Mouse (Mus musculus) intestine, embryonic 14.5 days (tissue): ENCODE measurements at regions not wholly inside any gene's neighbourhood (a gene's known extent, or its start where the extent isn't known, plus 50 kb on each side); places are given as distances from the start of the nearest gene placed in this dataset.

Source experiments
- ATAC-seq: fragments of 200-750 bp; cut with Nextera tagmentation; replicated peaks from 2 replicates; pipeline ENCODE4 v1.8.0; 2017; ENCODE audit warnings: low read depth, moderate number of reproducible peaks, moderate TSS enrichment, moderate library complexity; ENCODE audit not compliant: low FRiP score, low TSS enrichment
- DNase-seq: peaks from one replicate; pipeline ENCODE4 v3.0.0-alpha.2; 2018; ENCODE audit warnings: low spot score
- H3K27ac ChIP-seq: fragments of 300-500 bp; sonication (generic); 2 replicates; pipeline ENCODE4 v1.5.1; 2014; ENCODE audit warnings: low read depth, mild to moderate bottlenecking, control low read depth
- H3K27me3 ChIP-seq: fragments of 300-500 bp; sonication (generic); replicated peaks from 2 replicates; pipeline ENCODE4 v1.6.1; 2014; ENCODE audit warnings: low read length, control low read depth; ENCODE audit not compliant: control insufficient read depth, insufficient read depth
- H3K36me3 ChIP-seq: fragments of 300-500 bp; sonication (generic); 2 replicates; pipeline ENCODE4 v1.6.1; 2014; ENCODE audit warnings: low read length, control low read depth; ENCODE audit not compliant: control insufficient read depth, insufficient read depth
- H3K4me1 ChIP-seq: fragments of 300-500 bp; sonication (generic); replicated peaks from 2 replicates; pipeline ENCODE4 v1.6.1; 2014; ENCODE audit warnings: low read length, control low read depth, mixed read lengths; ENCODE audit not compliant: control insufficient read depth, insufficient read depth
- H3K4me2 ChIP-seq: fragments of 300-500 bp; sonication (generic); 2 replicates; pipeline ENCODE4 v1.6.1; 2014; ENCODE audit warnings: low read length
- H3K4me3 ChIP-seq: fragments of 300-500 bp; sonication (generic); 2 replicates; pipeline ENCODE4 v1.5.1; 2014; ENCODE audit warnings: low read depth, low read length, control low read depth, mixed read lengths
- H3K9ac ChIP-seq: fragments of 300-500 bp; sonication (generic); 2 replicates; pipeline ENCODE4 v1.6.1; 2014; ENCODE audit warnings: mild to moderate bottlenecking, low read length
- H3K9me3 ChIP-seq: fragments of 300-500 bp; sonication (generic); 2 replicates; pipeline ENCODE4 v1.6.1; 2016; ENCODE audit warnings: low read length, control low read depth; ENCODE audit not compliant: control insufficient read depth
- WGBS: fragments of 180-500 bp; shearing (Covaris S2); extraction: QIAGEN DNeasy Blood & Tissue Kit; methylation state at CpG from one replicate; pipeline ENCODE4 v1.1.7; 2014; 5-methylcytosine and 5-hydroxymethylcytosine counted together

- peaks cover 2% of the 10 kb centered on the region; the same call in 1 of the 2 replicates for H3K4me1 ChIP-seq
- DNase-seq (no peak), ATAC-seq (no peak)
- WGBS: 86% methylated on average over 5 of the region's 5 CpGs
- H3K9ac ChIP-seq: no peak overlapping the region
- no peaks in the 10 kb centered on the region for H3K27me3 ChIP-seq
- H3K9me3 ChIP-seq: no peaks in the 10 kb centered on the region
- H3K4me3 ChIP-seq: no peak overlapping the region
- H3K27ac ChIP-seq: no peak overlapping the region
- H3K4me2 ChIP-seq: no peak overlapping the region
- H3K36me3 ChIP-seq: no peaks in the 10 kb centered on the region
Observed at GRCm38 (mm10) chr10:95079979-95080378, 135.3 kb upstream of the Plxnc1 start.

- 68% methylated on average over 5 of the region's 5 CpGs for WGBS
- ATAC-seq: no peak
Observed at GRCm38 (mm10) chr10:95076421-95076820, 131.8 kb upstream of the Plxnc1 start.

GRCm38 (mm10) chr10:95075897-95076296 is 131.3 kb upstream of the Plxnc1 start:
- no peak overlapping the region for H3K27ac ChIP-seq

More at GRCm38 (mm10) chr10:95076421-95076820, 131.8 kb upstream of the Plxnc1 start:
- Histone ChIP-seq H3K27me3 (no peaks in the 10 kb centered on the region), H3K9ac (no peak overlapping the region), H3K4me1 (0 out of 2 replicates have a peak, but pooled peaks cover 2% of the 10 kb centered on the region), H3K4me3 (no peak overlapping the region), H3K27ac (no peak overlapping the region), H3K9me3 (no peaks in the 10 kb centered on the region), H3K4me2 (no peak overlapping the region), H3K36me3 (no peaks in the 10 kb centered on the region)
- no peak for DNase-seq

GRCm38 (mm10) chr10:95074959-95075590 is 130.4 kb upstream of the Plxnc1 start:
- Histone ChIP-seq H3K4me3 (no peak overlapping the region), H3K27me3 (no peaks in the 10 kb centered on the region), H3K27ac (no peak overlapping the region), H3K4me1 (0 out of 2 replicates have a peak, but pooled peaks cover 2% of the 10 kb centered on the region), H3K36me3 (no peaks in the 10 kb centered on the region), H3K4me2 (no peak overlapping the region), H3K9me3 (no peaks in the 10 kb centered on the region), H3K9ac (no peak overlapping the region)
- WGBS: 47% methylated on average over 5 of the region's 5 CpGs
- ATAC-seq (no peak), DNase-seq (peak; percentile 47)

More at GRCm38 (mm10) chr10:95075897-95076296, 131.3 kb upstream of the Plxnc1 start:
- ATAC-seq (no peak), DNase-seq (peak; percentile 29)
- 81% methylated on average over 4 of the region's 4 CpGs for WGBS
- H3K27me3 ChIP-seq: no peaks in the 10 kb centered on the region
- no peak overlapping the region for H3K9ac ChIP-seq
- 0 out of 2 replicates have a peak, but pooled peaks cover 2% of the 10 kb centered on the region for H3K4me1 ChIP-seq
- H3K36me3 ChIP-seq: no peaks in the 10 kb centered on the region
- no peak overlapping the region for H3K4me2 ChIP-seq
- no peaks in the 10 kb centered on the region for H3K9me3 ChIP-seq
- no peak overlapping the region for H3K4me3 ChIP-seq

- no peaks in the 10 kb centered on the region for H3K9me3 ChIP-seq
- no peak overlapping the region for H3K4me3 ChIP-seq
- H3K27ac ChIP-seq: no peak overlapping the region
- WGBS: 84% methylated on average over 2 of the region's 2 CpGs
- DNase-seq (peak; percentile 20), ATAC-seq (no peak)
- 0 out of 2 replicates have a peak, but pooled peaks cover 2% of the 10 kb centered on the region for H3K4me1 ChIP-seq
- H3K27me3 ChIP-seq: no peaks in the 10 kb centered on the region
- no peak overlapping the region for H3K4me2 ChIP-seq
- H3K9ac ChIP-seq: no peak overlapping the region
- no peaks in the 10 kb centered on the region for H3K36me3 ChIP-seq
Observed at GRCm38 (mm10) chr10:95074381-95074780, 129.7 kb upstream of the Plxnc1 start.

- Histone ChIP-seq H3K27ac (no peak overlapping the region), H3K9ac (no peak overlapping the region)
Observed at GRCm38 (mm10) chr10:95067971-95068370, 123.3 kb upstream of the Plxnc1 start.

GRCm38 (mm10) chr10:95066774-95067173 is 122.1 kb upstream of the Plxnc1 start:
- Histone ChIP-seq H3K36me3 (no peaks in the 10 kb centered on the region), H3K9me3 (no peaks in the 10 kb centered on the region), H3K4me3 (no peak overlapping the region), H3K4me1 (no peaks in the 10 kb centered on the region), H3K27me3 (no peaks in the 10 kb centered on the region), H3K9ac (no peak overlapping the region), H3K27ac (no peak overlapping the region), H3K4me2 (no peak overlapping the region)
- DNase-seq: no peak
- 57% methylated on average over 6 of the region's 6 CpGs for WGBS
- no peak for ATAC-seq

More at GRCm38 (mm10) chr10:95067971-95068370, 123.3 kb upstream of the Plxnc1 start:
- no peaks in the 10 kb centered on the region for H3K27me3 ChIP-seq
- H3K9me3 ChIP-seq: no peaks in the 10 kb centered on the region
- peak; percentile 10 for DNase-seq
- H3K4me3 ChIP-seq: no peak overlapping the region
- H3K4me2 ChIP-seq: no peak overlapping the region
- H3K36me3 ChIP-seq: no peaks in the 10 kb centered on the region
- WGBS: 80% methylated on average over 10 of the region's 10 CpGs
- no peaks in the 10 kb centered on the region for H3K4me1 ChIP-seq
- ATAC-seq: no peak

GRCm38 (mm10) chr10:95059486-95060091 is 115.0 kb upstream of the Plxnc1 start:
- ATAC-seq: no peak

GRCm38 (mm10) chr10:95059078-95059477 is 114.4 kb upstream of the Plxnc1 start:
- H3K4me1 ChIP-seq: no peaks in the 10 kb centered on the region
- H3K36me3 ChIP-seq: no peaks in the 10 kb centered on the region
- H3K27me3 ChIP-seq: no peaks in the 10 kb centered on the region
- H3K9me3 ChIP-seq: no peaks in the 10 kb centered on the region
- H3K9ac ChIP-seq: no peak overlapping the region
- ATAC-seq: no peak
- 74% methylated on average over 9 of the region's 9 CpGs for WGBS
- H3K4me3 ChIP-seq: no peak overlapping the region
- no peak overlapping the region for H3K4me2 ChIP-seq
- no peak overlapping the region for H3K27ac ChIP-seq
- peak; percentile 43 for DNase-seq

More at GRCm38 (mm10) chr10:95059486-95060091, 115.0 kb upstream of the Plxnc1 start:
- Histone ChIP-seq H3K4me3 (no peak overlapping the region), H3K27me3 (no peaks in the 10 kb centered on the region), H3K4me2 (no peak overlapping the region), H3K9me3 (no peaks in the 10 kb centered on the region), H3K36me3 (no peaks in the 10 kb centered on the region), H3K27ac (no peak overlapping the region), H3K9ac (no peak overlapping the region), H3K4me1 (no peaks in the 10 kb centered on the region)
- 69% methylated on average over 7 of the region's 7 CpGs for WGBS
- DNase-seq: peak; percentile 42
